Mouse (Mus musculus): ENCODE results near the gene Atxn1. TPM values are rescaled to one million over a fixed set of nuclear protein-coding genes. Genes with fewer than 3 reads are reported as not detected.
A peak's percentile ranks its signal among the peaks of the same experiment; 100 is the strongest.

The Atxn1 gene
- polyA plus RNA-seq, 1 experiment from 2014 or later, result 10.4 TPM

DNA sequence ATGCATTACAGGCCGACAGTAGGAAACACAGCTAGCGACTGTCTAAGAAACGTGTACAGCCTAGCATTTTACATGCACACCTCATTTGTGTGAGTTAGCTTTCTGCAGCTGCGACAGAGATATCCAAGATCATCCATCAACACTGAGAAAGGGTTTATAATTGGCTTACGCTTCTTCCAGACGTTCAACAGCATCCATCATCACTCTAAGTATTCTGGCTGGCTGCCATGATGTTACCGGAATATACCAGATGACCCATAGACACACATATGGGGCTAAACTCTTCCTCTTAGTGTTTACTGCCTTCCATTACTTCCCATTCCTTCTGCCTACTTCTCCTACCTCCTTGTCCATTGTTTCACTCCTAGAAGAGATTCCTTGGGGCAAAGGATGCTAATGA, 369.4 kb downstream of the Atxn1 start:
- Histone ChIP-seq H3K4me3 (ENCODE audit: low read depth, low read length) (no peak overlapping the region), H3K9me3 (replicated peaks; ENCODE audit: control insufficient read depth, low read length, poor library complexity, severe bottlenecking) (no peaks in the 10 kb centered on the region), H3K36me3 (ENCODE audit: control insufficient read depth, insufficient read depth, low read length) (no peaks in the 10 kb centered on the region), H3K27ac (ENCODE audit: low read length) (no peak overlapping the region), H3K9ac (ENCODE audit: low read depth, low read length) (no peak overlapping the region), H3K4me1 (ENCODE audit: control insufficient read depth, insufficient read depth, low read length) (peaks cover 9% of the 10 kb centered on the region), H3K27me3 (ENCODE audit: control insufficient read depth, insufficient read depth, low read depth, low read length) (no peaks in the 10 kb centered on the region), H3K4me2 (ENCODE audit: low read length) (no peak overlapping the region)
- no peak for ATAC-seq
- WGBS, result 76% methylated on average over 7 of the region's 7 CpGs

DNA sequence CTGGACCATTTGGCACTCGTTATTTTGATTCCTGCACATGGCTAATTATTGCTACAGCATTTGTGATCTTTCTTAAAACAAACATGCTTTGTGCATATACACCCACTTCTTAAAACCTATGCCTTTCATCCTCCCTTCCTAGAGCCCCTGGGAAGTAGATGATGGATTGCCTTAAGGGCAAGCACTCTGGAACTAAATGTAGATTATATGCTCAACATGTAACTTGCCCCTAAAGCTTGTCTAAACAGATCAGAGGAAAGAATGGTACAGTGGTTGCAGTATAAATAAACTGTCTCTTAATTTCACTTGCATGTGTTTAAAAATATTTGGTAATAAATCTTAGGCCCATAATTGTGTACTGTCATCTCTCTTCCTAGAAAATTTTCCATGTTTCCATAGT, 370.9 kb downstream of the Atxn1 start:
- H3K27me3 ChIP-seq (ENCODE audit: control insufficient read depth, insufficient read depth, low read depth, low read length), result no peaks in the 10 kb centered on the region
- no peak overlapping the region for H3K4me2 ChIP-seq (ENCODE audit: low read length)
- H3K36me3 ChIP-seq (ENCODE audit: control insufficient read depth, insufficient read depth, low read length), result no peaks in the 10 kb centered on the region
- H3K9ac ChIP-seq (ENCODE audit: low read depth, low read length), result no peak overlapping the region
- H3K27ac ChIP-seq (ENCODE audit: low read length), result no peak overlapping the region
- H3K9me3 ChIP-seq (replicated peaks; ENCODE audit: control insufficient read depth, low read length, poor library complexity, severe bottlenecking), result no peaks in the 10 kb centered on the region
- no peak for ATAC-seq
- H3K4me3 ChIP-seq (ENCODE audit: low read depth, low read length), result no peak overlapping the region
- WGBS, result 60% methylated on average over 1 of the region's 1 CpGs
- H3K4me1 ChIP-seq (ENCODE audit: control insufficient read depth, insufficient read depth, low read length), result peaks cover 6% of the 10 kb centered on the region; the same call in 1 of the 2 replicates

DNA sequence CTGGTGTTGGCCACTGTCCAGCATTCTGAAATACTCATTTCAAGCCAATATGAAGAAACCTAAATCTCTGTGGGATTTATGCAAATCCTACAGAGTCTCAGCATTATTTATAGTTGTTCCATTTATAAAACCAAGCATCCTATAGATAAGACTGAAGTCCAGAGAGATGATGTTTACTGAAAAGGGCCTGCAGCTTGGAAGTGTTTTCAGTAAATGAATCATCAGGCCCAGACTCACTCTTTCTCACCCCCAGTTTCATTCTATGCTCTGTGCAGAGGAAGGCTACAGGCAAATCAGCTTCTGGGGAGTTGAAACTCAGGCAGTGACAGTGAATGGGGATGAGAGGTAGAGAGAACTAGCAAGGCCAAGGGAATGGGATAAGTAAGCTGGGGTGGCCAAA, 373.9 kb downstream of the Atxn1 start:
- Histone ChIP-seq H3K4me2 (ENCODE audit: low read length) (no peak overlapping the region), H3K9ac (ENCODE audit: low read depth, low read length) (no peak overlapping the region), H3K9me3 (replicated peaks; ENCODE audit: control insufficient read depth, low read length, poor library complexity, severe bottlenecking) (no peaks in the 10 kb centered on the region), H3K4me1 (ENCODE audit: control insufficient read depth, insufficient read depth, low read length) (peaks cover 5% of the 10 kb centered on the region; the same call in 1 of the 2 replicates), H3K4me3 (ENCODE audit: low read depth, low read length) (no peak overlapping the region), H3K27ac (ENCODE audit: low read length) (no peak overlapping the region), H3K36me3 (ENCODE audit: control insufficient read depth, insufficient read depth, low read length) (no peaks in the 10 kb centered on the region), H3K27me3 (ENCODE audit: control insufficient read depth, insufficient read depth, low read depth, low read length) (no peaks in the 10 kb centered on the region)
- no peak for ATAC-seq

DNA sequence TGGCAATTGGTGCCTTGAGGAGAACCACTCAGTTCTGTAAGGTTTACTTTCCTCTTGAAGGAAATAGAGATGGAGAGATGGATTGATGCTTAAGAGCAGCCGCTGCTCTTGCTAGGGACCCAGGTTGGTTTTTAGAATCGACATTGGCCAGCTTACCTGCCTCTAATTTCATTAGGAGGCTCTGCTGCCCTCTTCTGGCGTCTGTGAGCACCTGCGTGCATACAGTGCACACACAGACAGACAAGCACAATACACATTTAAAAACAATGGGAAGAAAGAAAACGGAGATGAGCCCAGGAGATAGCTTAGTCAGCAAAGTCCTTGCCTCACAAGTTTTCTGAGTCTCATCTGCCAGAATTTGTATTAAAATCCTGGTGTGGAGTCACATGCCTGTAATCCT, 381.7 kb downstream of the Atxn1 start:
- Histone ChIP-seq H3K27ac (ENCODE audit: low read length) (no peak overlapping the region), H3K27me3 (ENCODE audit: control insufficient read depth, insufficient read depth, low read depth, low read length) (no peaks in the 10 kb centered on the region), H3K4me3 (ENCODE audit: low read depth, low read length) (no peak overlapping the region), H3K4me1 (ENCODE audit: control insufficient read depth, insufficient read depth, low read length) (no peaks in the 10 kb centered on the region), H3K4me2 (ENCODE audit: low read length) (no peak overlapping the region), H3K36me3 (ENCODE audit: control insufficient read depth, insufficient read depth, low read length) (no peaks in the 10 kb centered on the region), H3K9me3 (replicated peaks; ENCODE audit: control insufficient read depth, low read length, poor library complexity, severe bottlenecking) (no peaks in the 10 kb centered on the region), H3K9ac (ENCODE audit: low read depth, low read length) (no peak overlapping the region)
- 86% methylated on average over 5 of the region's 5 CpGs for WGBS
- no peak for ATAC-seq

DNA sequence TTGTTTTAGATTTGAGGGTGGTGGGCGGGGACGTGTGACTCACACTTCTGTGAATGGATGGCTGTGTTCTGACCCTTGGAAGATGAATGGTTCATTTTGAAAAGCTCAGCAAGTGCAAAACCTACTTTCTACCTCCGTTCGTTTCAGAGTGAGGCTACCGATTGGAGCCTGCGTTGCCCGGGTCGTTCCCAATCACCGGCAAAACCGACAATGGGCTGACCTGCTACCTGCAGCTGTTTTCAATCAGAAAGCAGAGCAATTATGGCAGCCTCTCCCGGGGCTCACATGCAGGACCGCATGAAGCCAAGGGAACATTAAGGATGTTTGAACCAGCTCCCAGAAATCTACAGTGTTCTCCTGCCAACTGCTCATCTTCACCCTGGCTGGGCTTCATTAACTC, 382.5 kb downstream of the Atxn1 start:
- no peak overlapping the region for H3K4me3 ChIP-seq (ENCODE audit: low read depth, low read length)
- H3K36me3 ChIP-seq (ENCODE audit: control insufficient read depth, insufficient read depth, low read length), result no peaks in the 10 kb centered on the region
- H3K4me2 ChIP-seq (ENCODE audit: low read length), result no peak overlapping the region
- H3K4me1 ChIP-seq (ENCODE audit: control insufficient read depth, insufficient read depth, low read length), result no peaks in the 10 kb centered on the region
- no peak overlapping the region for H3K9ac ChIP-seq (ENCODE audit: low read depth, low read length)
- H3K27me3 ChIP-seq (ENCODE audit: control insufficient read depth, insufficient read depth, low read depth, low read length), result no peaks in the 10 kb centered on the region
- no peaks in the 10 kb centered on the region for H3K9me3 ChIP-seq (replicated peaks; ENCODE audit: control insufficient read depth, low read length, poor library complexity, severe bottlenecking)
- ATAC-seq, result no peak
- peak overlapping the region; percentile 34; the same call in 1 of the 2 replicates for H3K27ac ChIP-seq (ENCODE audit: low read length)
- 80% methylated on average over 12 of the region's 12 CpGs for WGBS

DNA sequence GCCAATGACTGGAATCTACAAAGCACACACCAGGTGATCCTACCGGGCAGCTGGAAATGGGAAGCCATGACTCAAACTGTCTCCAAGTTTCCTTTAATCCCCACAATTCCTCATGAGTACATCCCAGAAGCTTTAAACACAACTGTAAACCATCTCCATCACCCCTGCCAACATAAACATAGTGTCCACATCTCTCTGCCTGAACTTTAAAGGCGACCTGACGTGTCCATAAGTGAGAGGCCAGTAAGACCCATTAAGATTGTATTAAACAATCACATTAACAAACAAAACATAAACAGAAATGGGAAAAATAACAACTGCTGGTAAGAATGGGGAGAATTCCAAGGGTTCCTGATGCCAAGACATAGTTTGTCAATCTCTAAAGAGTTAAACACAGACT, 385.1 kb downstream of the Atxn1 start:
- ATAC-seq, result no peak
- H3K4me2 ChIP-seq (ENCODE audit: low read length), result no peak overlapping the region
- 83% methylated on average over 3 of the region's 3 CpGs for WGBS
- H3K36me3 ChIP-seq (ENCODE audit: control insufficient read depth, insufficient read depth, low read length), result no peaks in the 10 kb centered on the region
- H3K4me3 ChIP-seq (ENCODE audit: low read depth, low read length), result no peak overlapping the region
- peaks cover 4% of the 10 kb centered on the region; the same call in 1 of the 2 replicates for H3K4me1 ChIP-seq (ENCODE audit: control insufficient read depth, insufficient read depth, low read length)
- H3K9me3 ChIP-seq (replicated peaks; ENCODE audit: control insufficient read depth, low read length, poor library complexity, severe bottlenecking), result no peaks in the 10 kb centered on the region
- H3K27ac ChIP-seq (ENCODE audit: low read length), result no peak overlapping the region
- no peaks in the 10 kb centered on the region for H3K27me3 ChIP-seq (ENCODE audit: control insufficient read depth, insufficient read depth, low read depth, low read length)
- no peak overlapping the region for H3K9ac ChIP-seq (ENCODE audit: low read depth, low read length)

DNA sequence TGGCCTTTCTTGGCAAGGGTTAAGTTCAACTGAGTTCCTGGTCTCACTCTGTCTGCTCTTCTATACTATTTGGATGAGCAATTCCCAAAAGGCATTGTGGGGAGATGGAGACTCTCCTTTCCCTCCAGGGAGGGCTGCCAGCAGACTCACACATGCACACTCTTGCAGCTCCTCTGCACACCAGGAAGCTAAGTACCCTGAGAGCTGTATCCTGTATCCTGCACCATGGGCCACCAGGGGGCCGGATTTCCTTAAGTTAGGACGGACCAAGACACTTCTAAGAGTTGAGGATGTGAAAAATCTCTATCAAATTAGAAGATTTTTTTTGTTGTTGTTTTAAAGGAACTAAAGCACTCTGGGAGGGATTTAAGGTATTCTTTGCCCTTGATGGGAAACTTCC, 387.0 kb downstream of the Atxn1 start:
- no peak for ATAC-seq
- Histone ChIP-seq H3K9me3 (replicated peaks; ENCODE audit: control insufficient read depth, low read length, poor library complexity, severe bottlenecking) (no peaks in the 10 kb centered on the region), H3K27me3 (ENCODE audit: control insufficient read depth, insufficient read depth, low read depth, low read length) (no peaks in the 10 kb centered on the region), H3K4me2 (ENCODE audit: low read length) (no peak overlapping the region), H3K4me3 (ENCODE audit: low read depth, low read length) (no peak overlapping the region), H3K27ac (ENCODE audit: low read length) (no peak overlapping the region), H3K4me1 (ENCODE audit: control insufficient read depth, insufficient read depth, low read length) (peaks cover 4% of the 10 kb centered on the region), H3K36me3 (ENCODE audit: control insufficient read depth, insufficient read depth, low read length) (no peaks in the 10 kb centered on the region), H3K9ac (ENCODE audit: low read depth, low read length) (no peak overlapping the region)
- WGBS, result 51% methylated on average over 2 of the region's 2 CpGs

DNA sequence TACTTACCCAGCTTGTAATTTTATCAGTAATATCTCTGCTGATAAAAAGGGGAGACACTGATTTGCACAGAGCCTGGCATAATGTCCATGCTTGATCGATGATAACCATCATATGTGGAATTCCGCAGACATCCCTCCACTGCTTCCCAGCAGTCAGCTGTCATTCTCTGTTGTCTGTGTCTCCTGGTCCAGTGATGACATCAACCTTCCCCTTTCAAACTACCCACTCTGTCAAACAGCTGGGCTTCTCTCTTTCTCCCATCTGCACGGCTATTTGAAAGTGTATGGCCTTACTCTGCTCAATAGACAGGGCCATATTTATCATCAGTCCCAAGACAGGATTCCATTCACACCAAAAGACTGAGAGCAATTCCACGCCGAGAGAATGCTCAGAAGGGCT, 387.4 kb downstream of the Atxn1 start:
- H3K9me3 ChIP-seq (replicated peaks; ENCODE audit: control insufficient read depth, low read length, poor library complexity, severe bottlenecking), result no peaks in the 10 kb centered on the region
- 65% methylated on average over 5 of the region's 5 CpGs for WGBS
- H3K36me3 ChIP-seq (ENCODE audit: control insufficient read depth, insufficient read depth, low read length), result no peaks in the 10 kb centered on the region
- no peak overlapping the region for H3K4me3 ChIP-seq (ENCODE audit: low read depth, low read length)
- no peak overlapping the region for H3K4me2 ChIP-seq (ENCODE audit: low read length)
- ATAC-seq, result no peak
- H3K27ac ChIP-seq (ENCODE audit: low read length), result no peak overlapping the region
- H3K4me1 ChIP-seq (ENCODE audit: control insufficient read depth, insufficient read depth, low read length), result peaks cover 6% of the 10 kb centered on the region
- H3K9ac ChIP-seq (ENCODE audit: low read depth, low read length), result no peak overlapping the region
- H3K27me3 ChIP-seq (ENCODE audit: control insufficient read depth, insufficient read depth, low read depth, low read length), result no peaks in the 10 kb centered on the region

DNA sequence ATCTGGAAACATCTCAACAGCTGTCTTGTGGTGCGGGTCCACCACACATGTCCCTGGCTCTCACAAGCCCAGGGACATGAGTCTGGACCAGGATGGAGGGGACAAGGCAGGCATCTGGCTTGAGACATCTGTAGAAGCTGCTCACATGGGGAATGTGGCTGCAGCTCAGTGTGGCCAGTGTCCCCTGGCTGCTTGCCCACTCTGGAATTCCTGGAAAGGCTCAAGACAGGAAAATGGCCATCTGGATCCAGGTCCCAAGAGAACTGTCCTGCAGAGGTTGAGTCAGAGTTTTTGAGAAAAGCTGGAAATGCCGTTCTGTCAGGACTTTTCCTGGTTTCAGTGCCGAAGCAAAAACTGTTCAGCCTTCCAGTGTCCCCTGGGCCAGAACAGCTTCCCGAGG, 388.6 kb downstream of the Atxn1 start:
- Histone ChIP-seq H3K27ac (ENCODE audit: low read length) (no peak overlapping the region), H3K4me2 (ENCODE audit: low read length) (no peak overlapping the region), H3K27me3 (ENCODE audit: control insufficient read depth, insufficient read depth, low read depth, low read length) (no peaks in the 10 kb centered on the region), H3K4me3 (ENCODE audit: low read depth, low read length) (no peak overlapping the region), H3K36me3 (ENCODE audit: control insufficient read depth, insufficient read depth, low read length) (no peaks in the 10 kb centered on the region), H3K9me3 (replicated peaks; ENCODE audit: control insufficient read depth, low read length, poor library complexity, severe bottlenecking) (no peaks in the 10 kb centered on the region), H3K9ac (ENCODE audit: low read depth, low read length) (no peak overlapping the region), H3K4me1 (ENCODE audit: control insufficient read depth, insufficient read depth, low read length) (peaks cover 9% of the 10 kb centered on the region)
- no peak for ATAC-seq
- WGBS, result 79% methylated on average over 4 of the region's 4 CpGs

DNA sequence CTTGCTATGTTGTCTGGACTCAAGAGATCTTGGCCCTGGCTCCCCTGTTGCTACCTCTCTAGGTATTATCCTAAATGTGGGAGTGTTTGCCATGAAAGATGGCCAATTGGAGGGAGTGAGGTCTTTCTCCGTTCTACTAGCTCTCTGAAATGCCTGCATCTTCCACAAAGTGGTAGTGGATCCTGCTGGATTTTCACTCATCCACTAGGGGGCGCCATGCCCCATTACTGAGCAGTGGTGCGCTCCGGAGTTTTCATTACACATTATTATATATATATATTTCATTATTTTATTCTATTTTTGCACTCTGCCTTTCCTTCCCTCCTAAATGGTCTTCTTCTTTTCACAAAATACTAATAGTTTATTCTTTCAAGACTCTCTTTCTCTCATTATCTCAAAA, 392.0 kb downstream of the Atxn1 start:
- Histone ChIP-seq H3K4me2 (ENCODE audit: low read length) (no peak overlapping the region), H3K4me3 (ENCODE audit: low read depth, low read length) (no peak overlapping the region), H3K4me1 (ENCODE audit: control insufficient read depth, insufficient read depth, low read length) (peaks cover 9% of the 10 kb centered on the region), H3K36me3 (ENCODE audit: control insufficient read depth, insufficient read depth, low read length) (no peaks in the 10 kb centered on the region; the same call in 1 of the 2 replicates), H3K27ac (ENCODE audit: low read length) (peak overlapping the region; percentile 12; the same call in 1 of the 2 replicates), H3K9me3 (replicated peaks; ENCODE audit: control insufficient read depth, low read length, poor library complexity, severe bottlenecking) (no peaks in the 10 kb centered on the region), H3K27me3 (ENCODE audit: control insufficient read depth, insufficient read depth, low read depth, low read length) (no peaks in the 10 kb centered on the region), H3K9ac (ENCODE audit: low read depth, low read length) (no peak overlapping the region)
- ATAC-seq, result no peak
- 33% methylated on average over 4 of the region's 4 CpGs for WGBS
